Mouse (Mus musculus): ENCODE results near the gene Nudt2.

Nudt2 gene

GRCm38 (mm10) chr4:41522788-41523187 lies 57.8 kb downstream of the Nudt2 start:
- peak; percentile 27 for DNase-seq

GRCm38 (mm10) chr4:41523839-41524238 lies 58.9 kb downstream of the Nudt2 start:
- DNase-seq: no peak

- DNase-seq: no peak
These were observed 59.9 kb downstream of the Nudt2 start for GRCm38 (mm10) chr4:41524829-41525228.

GRCm38 (mm10) chr4:41526553-41526952 lies 61.6 kb downstream of the Nudt2 start:
- DNase-seq: no peak

- DNase-seq: no peak
These were observed 62.1 kb downstream of the Nudt2 start for GRCm38 (mm10) chr4:41527076-41527475.

GRCm38 (mm10) chr4:41527996-41528395 lies 63.0 kb downstream of the Nudt2 start:
- no peak for DNase-seq
